Mouse (Mus musculus): ENCODE data around the gene Pex1.

DNA sequence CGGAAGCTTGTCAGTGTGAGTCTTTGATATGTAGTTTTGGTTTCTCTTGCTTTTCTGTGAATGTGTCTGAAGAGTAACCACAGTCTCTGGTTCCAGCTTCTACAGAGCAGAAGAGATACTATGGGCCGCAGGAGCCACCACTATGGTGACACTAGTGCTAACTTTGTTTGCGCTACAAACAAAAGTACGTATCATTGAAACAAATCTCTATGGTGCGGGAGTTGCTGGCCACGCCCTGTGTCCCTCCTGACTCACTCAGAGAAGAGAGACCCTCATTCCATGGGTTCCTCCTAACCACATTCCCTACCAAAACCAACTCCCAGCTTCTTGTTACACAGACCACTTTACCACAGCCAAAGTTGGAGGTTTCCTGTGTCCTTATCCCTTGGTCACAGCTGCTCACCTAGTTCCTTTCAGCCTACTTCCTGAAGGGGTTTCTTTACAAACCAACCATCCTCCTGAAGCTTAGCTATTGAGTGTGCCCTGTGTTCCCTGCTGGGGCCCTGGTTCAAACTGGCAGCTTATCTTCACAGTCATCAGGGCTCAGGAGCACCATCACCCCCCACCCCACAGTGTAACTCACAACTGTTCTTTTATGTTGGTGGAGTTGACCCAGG, 74.2 kb downstream of the Pex1 start:
- TF ChIP-seq RCOR1 (IDR thresholded peaks at IDR 0.05; ENCODE audit: low read depth, low read length) (0 out of 2 replicates have a peak, but pooled peaks have one; percentile 28), CHD1 (IDR thresholded peaks at IDR 0.05; ENCODE audit: low read depth, low read length) (no peak), CTCF (IDR thresholded peaks at IDR 0.05 in 2 of 3, conservative IDR thresholded peaks at IDR 0.05 in 1 of 3; ENCODE audit: control insufficient read depth in 1 of 3, insufficient read depth in 1 of 3, low read depth in 2 of 3, low read length in 3 of 3, poor library complexity in 1 of 3, severe bottlenecking in 1 of 3) (no peak), POLR2AphosphoS2 (IDR thresholded peaks at IDR 0.05; ENCODE audit: low read length) (no peak), POLR2A (IDR thresholded peaks at IDR 0.05; ENCODE audit: control insufficient read depth in 1 of 2, insufficient read depth in 1 of 2, low read depth in 1 of 2, low read length in 2 of 2, poor library complexity in 1 of 2) (no peak), EP300 (IDR thresholded peaks at IDR 0.05; ENCODE audit: low read depth in 1 of 2, low read length in 2 of 2) (peak; percentile 65 to 66), TBP (IDR thresholded peaks at IDR 0.05; ENCODE audit: low read depth, low read length) (no peak), ETS1 (IDR thresholded peaks at IDR 0.05; ENCODE audit: low read depth, low read length) (peak; percentile 32; the same call in 1 of the 2 replicates), MAFK (IDR thresholded peaks at IDR 0.05; ENCODE audit: borderline replicate concordance, low read depth, low read length) (no peak), ZC3H11A (IDR thresholded peaks at IDR 0.05; ENCODE audit: low read depth, low read length) (0 out of 2 replicates have a peak, but pooled peaks have one; percentile 6), MXI1 (IDR thresholded peaks at IDR 0.05; ENCODE audit: low read depth, low read length) (0 out of 2 replicates have a peak, but pooled peaks have one; percentile 30), SMC3 (IDR thresholded peaks at IDR 0.05; ENCODE audit: low read depth, low read length) (no peak), NELFE (IDR thresholded peaks at IDR 0.05; ENCODE audit: low read depth, low read length) (no peak)

All from MEL (cell line).